Mouse (Mus musculus): ENCODE results near the gene Spg21. TPM values are rescaled to one million over a fixed set of nuclear protein-coding genes. Genes with fewer than 3 reads are reported as not detected.

Spg21 gene
- polyA plus RNA-seq, 1 experiment: 26.9 TPM

DNA sequence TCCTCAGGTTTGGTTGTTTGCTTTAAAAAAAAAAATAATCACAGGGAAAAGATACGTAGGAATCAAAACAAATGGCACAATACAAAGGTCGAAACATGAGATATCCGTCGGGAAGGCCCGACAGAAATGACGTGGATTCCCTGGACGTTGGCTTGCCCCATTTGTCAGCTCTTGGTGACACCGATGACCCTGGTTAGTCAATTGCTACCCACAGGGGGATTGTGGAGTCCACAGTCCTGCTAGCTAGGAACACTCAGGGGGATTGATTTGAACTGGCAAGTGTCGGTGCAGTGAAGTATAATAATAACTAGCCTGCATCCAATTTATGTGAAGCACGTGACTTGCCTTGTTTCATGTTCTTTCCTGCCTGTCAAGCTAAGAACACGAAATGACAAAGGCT, 6.9 kb downstream of the Spg21 start:
- DNase-seq (ENCODE audit: extremely low spot score in 1 of 2, low spot score in 1 of 2): no peak

DNA sequence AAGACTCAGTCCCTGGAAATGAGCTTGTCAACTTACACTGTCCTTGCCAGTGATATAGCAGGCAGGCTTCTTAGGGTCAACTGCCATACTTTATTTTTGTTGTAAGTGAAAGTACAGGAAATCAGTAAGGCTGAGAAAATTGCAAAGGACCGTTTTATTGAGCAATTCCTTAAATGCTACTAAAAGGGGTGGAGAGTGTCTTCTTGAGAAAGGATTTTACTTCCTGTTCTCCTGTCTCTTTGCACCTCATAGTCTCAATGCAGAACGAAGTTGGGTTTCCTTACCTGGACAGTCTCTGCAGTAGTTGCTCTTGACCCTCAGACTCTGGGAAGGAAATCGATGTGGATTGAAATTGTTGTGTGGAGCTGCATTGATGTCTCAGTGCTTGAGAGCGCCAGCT, 12.0 kb downstream of the Spg21 start:
- DNase-seq (ENCODE audit: extremely low spot score in 1 of 2, low spot score in 1 of 2): no peak

DNA sequence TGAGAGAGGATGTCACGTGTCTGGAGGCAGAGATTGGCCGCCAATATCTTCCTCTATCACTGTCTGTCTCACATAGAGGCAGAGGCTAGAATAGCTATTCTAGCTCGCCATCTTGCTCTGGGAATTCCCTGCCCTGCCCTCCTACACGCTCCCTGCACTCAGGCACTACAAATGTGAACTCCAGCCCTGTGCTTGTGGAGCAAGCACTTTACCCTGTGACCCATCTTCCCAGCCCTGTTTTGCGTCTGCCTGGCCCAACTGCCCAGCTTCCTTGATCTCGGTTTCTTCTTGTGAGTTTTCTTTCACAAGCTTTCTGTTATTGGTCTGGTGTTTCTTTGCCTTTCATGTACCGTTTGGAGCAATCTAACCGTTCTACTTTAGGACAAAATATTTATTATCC, 18.4 kb downstream of the Spg21 start:
- DNase-seq (ENCODE audit: extremely low spot score in 1 of 2, low spot score in 1 of 2): no peak

DNA sequence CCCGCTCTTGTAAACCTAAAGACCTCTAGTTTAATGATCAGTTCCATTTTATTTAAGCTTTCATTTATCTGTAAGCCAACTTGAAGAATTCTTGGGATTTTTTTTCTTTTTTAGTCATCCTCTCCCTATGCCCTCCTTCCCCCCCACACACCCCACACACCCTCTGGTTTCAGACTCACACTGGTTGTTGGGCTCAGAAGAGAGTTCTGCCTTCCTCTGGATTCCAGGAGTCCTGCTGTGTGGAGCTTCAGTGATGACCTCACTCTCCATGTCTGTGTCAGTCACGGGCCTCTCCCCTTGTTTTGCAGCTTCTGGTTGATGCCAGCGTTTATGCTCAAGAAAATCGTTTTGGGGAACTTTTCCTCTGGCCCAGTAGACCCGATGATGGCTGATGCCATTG, 19.3 kb downstream of the Spg21 start:
- DNase-seq (ENCODE audit: extremely low spot score in 1 of 2, low spot score in 1 of 2): no peak

DNA sequence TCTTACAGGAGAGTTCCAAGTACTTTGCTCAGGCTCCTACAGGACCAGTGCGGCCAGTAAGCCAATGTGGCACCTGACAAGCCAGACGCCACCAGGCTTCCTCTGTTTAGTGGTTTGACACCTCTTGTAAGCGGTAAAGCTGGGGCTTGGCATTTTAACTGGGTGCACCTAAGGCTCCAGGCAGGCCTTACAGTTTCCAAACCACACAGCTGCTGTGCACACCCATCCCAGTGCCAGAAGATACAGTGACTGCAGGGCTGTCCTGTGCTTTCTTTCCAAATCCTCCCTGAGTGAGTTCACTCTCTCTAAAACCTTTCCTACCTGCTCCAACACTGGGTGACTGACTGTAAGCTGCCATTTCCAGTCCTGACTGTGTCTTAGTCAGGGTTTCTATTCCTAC, 30.7 kb downstream of the Spg21 start:
- no peak for DNase-seq (ENCODE audit: extremely low spot score in 1 of 2, low spot score in 1 of 2)

DNA sequence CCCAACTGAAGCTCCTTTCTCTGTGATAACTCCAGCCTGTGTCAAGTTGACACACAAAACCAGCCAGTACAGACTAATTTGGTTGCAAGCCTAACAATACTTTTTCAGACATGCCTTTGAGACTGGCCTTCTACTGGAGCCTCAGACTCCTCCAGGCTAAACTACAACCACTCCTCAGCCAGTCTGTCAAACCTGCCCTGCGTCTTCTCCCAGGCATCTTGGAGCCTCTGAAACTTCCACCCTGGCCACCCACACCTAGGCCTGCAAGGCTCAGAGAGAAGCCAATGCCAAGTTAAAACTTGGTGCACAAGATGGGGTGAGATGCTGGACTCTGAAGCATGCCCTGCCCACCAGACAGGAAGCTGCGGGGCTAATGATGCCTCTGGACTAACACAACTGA, 31.6 kb downstream of the Spg21 start:
- no peak for DNase-seq (ENCODE audit: extremely low spot score in 1 of 2, low spot score in 1 of 2)

DNA sequence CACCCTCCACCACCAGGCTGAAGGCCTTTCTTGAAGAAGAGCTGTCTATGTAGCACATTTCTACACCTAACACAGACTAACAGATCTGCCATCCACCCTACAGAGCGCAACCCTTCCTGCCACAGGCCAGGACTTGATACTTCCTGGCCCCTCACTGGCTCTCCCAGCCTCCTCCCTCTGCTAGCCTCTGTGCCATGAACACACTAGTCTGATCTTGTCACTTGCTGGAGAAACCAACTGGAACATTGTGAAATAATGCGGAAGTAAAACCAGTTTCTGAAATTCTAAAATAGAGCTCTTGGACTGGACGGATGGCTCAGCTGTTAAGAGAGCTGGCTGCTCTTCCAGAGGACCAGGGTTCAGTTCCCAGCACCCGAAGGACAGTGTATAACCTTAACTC, 32.1 kb downstream of the Spg21 start:
- DNase-seq (ENCODE audit: extremely low spot score in 1 of 2, low spot score in 1 of 2): no peak

DNA sequence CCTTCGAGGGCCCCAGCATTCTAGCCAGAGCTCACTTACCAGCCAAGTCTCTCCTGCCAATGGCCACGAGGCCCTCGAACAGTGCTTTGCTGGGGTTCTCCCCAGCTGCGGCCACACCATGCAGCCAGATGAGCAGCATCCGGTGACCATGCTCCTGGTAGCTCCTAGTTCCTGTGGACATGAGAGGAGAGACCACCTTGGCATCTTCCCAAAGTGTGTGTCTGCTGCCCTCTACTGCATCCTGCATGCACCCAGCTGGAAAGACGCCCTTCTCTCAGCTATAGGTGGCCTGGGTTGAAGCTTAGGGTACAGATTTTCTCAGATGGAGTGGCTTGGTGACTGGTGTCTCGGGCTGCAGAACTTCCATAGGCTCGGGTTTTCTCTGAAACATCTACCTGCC, 41.4 kb downstream of the Spg21 start:
- DNase-seq (ENCODE audit: extremely low spot score in 1 of 2, low spot score in 1 of 2): no peak

DNA sequence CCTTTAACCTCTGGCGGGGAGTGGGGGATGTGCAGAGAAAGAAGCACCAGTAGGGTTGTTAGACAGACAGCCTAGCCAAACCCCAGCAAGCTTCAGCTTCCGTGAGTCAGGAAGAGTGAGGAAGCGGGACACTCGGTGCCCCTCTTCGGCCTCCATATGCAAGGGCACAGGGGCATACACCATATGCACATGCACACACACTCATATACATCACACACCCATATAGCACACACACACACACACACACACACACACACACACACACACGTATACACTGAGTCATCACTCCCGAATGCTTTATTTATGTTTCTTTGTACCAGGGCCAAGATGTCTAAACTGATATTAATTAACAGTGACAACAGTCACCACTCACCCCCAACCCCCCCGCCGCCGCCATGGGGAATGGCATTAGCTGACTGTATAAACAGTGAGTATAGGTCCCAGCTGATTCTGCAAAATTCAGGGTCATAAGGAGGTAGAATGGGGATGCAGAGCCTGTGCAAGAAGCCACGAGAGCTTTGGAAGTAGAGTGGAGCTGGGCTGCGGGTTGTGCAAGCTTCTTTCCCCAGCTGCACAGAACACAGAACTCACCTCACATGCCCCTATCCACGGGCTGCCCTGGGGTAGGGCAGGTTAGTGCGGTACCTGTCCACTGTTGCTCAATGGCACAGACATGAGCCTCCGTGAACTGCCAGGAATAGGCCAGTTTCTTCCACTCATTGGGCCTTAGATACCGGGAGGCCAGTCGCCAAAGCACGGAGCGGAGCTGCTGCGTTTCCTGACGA, 42.2 kb downstream of the Spg21 start:
- no peak for DNase-seq (ENCODE audit: extremely low spot score in 1 of 2, low spot score in 1 of 2)

DNA sequence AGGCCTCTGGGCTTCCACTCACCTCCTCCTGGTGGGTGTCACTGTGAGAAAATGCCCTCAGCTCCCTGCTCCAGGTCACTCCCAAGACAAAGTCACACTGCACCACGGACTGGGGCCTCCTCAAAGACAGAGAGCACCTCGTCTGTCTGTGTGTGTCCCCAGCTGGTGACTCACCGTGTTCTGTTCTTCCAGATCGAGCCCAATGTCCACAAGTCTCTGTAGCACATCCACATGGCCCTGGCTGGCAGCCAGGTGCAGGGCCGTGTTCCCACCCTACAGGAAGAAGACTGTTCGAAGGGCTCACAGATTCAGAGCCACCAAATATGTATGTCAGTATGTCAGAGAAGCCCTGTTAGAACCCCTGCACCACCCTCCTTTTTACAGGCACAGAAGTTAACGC, 47.7 kb downstream of the Spg21 start:
- no peak for DNase-seq (ENCODE audit: extremely low spot score in 1 of 2, low spot score in 1 of 2)

DNA sequence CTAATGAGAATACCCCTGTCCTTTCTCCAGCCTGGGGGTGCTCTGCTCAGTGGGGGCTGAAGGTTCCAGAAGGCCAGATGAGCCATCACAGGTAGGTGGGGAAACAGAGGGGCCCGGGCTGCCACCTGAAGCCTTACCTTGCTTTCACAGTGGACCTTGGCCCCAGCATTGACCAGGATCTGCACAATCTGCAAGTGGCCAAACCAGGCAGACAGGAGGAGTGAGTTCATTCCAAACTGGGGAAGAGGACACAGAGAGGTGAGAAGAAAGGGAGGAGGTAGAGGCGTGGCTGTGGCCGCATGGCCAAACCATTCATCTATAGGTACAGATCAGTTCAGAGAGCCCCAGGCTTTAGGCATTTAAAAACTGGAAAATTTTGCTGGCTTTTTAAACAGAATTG, 51.8 kb downstream of the Spg21 start:
- no peak for DNase-seq (ENCODE audit: extremely low spot score in 1 of 2, low spot score in 1 of 2)

DNA sequence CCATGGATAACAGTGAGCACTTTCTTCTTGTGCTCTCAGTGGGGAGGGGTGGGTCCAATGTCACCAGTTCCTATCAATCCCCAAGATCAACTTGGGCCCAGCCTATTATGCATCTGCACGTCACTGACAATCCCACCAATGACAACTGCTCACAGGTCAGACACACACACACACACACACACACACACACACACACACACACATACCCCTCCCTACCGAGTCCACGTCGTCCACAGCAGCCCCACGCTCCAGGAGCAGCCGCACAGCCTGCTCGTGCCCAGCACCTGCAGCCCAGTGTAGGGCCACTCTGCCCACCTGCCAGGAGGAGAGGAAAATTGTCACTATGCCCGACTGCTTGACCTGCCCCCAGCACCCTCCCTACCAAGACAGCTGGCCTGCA, 53.7 kb downstream of the Spg21 start:
- no peak for DNase-seq (ENCODE audit: extremely low spot score in 1 of 2, low spot score in 1 of 2)

DNA sequence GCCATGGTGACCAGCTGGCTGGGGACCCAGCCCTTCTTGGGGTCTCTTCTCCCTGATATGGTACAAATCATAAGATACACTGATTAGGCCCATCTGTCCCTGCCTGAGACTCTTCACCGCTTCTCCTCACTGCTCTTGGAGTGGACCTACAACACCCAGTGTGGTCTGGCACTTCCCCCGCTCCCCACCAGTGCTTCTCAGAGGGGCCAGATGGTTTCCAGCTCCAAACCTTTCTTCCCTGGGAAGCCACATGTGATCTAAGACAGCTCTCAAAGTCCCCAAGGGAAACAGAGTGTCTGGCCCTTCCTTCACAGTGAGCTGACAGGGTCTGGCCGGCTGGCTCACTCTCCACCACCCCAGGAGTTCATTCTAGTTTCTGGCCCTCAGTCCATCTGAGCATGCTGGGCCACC, 54.1 kb downstream of the Spg21 start:
- peak in 1 of 2 experiments; percentile 24 for DNase-seq (ENCODE audit: extremely low spot score in 1 of 2, low spot score in 1 of 2)

DNA sequence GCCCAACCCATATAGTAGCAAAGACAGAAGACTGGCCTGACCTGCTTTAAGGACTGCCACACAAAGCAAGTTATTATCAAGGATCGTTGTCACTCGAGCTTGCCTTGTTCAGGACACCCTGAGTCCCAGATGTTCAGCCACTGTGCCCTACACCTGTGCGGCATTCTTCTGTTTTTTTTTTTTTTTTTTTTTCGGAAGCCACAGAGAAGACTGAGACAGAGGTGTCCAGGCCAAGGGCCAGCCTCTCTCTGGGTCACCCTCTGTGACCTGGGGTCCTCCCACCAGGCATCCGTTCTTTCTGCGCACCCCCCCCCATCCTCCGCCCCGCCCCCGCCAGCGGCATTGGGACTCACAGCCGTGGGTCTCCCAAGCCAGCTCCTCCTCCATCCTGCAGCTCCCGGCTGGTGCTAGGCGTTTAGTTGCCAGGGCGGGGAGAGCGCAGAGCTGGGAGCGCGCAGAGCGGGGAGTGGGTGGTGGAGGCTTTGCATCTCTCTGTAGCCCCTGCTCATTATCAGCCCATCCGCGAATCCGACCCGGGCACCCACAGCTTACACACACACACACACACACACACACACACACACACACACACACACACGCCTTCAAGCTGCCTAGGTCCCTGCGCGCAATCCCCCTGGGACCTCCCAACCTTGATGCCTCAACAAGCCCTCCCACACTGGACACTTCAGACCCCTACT, 59.2 kb downstream of the Spg21 start, which contains the start of gene Ankdd1a:
Gene Ankdd1a (minus strand): TSS at position 387 of the 698 bp plus-strand sequence.
- peak; percentile 22 to 62 for DNase-seq (ENCODE audit: extremely low spot score in 1 of 2, low spot score in 1 of 2)

DNA sequence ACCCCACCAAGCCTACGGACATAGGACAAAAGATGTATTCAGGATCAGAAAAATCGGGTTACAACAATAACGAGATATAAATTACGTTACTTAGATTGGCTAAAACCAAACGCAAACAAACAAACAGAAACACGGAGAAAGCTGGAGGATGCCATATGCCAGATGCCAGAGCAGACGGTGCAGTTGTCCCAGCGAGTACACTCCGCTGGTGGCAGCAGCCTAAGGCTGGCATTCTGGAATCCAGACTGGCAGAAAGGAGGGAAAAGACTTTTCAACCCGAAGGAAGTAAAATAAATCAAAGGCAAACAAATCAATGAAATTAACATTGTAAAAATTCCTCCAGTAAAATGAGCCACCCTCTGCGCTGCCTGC, 59.7 kb downstream of the Spg21 start:
- peak in 1 of 2 experiments; percentile 43 for DNase-seq (ENCODE audit: extremely low spot score in 1 of 2, low spot score in 1 of 2)

DNA sequence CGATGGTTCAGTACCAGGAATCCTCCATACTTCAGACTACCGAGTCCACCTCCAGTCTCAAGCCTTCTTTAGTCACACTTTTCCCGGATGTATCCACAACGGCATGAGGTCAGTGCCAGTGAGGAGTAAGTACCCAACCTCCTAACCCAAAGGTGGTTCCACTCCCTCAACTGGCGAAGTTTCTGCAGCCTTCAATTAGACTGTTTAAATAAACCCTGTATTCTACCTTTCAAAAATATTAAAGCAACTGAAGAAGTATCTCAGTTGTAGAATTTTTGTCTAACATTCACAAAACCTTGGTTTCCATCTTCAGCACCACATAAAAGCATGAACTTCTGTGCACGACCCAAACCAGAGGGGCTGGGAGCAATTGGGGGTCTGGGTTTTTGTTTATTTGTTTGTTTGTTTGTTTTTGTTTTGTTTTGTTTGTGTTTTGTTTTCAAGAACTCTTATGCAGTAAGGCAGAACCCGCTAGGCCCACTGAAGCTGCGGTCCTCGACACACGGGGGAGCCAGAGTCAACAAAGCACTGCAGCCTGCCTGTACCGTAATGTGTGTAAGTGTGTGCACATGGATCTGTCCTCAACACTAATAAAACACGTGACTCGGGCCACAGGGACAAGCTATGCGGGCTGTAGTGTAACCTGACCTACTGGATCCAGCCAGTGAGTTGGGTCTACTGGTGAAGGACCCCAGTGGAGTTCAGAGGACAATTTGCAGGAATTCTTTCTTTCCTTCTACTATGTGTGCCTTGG, 63.0 kb downstream of the Spg21 start:
- DNase-seq (ENCODE audit: extremely low spot score in 1 of 2, low spot score in 1 of 2): peak; percentile 64 to 86

DNA sequence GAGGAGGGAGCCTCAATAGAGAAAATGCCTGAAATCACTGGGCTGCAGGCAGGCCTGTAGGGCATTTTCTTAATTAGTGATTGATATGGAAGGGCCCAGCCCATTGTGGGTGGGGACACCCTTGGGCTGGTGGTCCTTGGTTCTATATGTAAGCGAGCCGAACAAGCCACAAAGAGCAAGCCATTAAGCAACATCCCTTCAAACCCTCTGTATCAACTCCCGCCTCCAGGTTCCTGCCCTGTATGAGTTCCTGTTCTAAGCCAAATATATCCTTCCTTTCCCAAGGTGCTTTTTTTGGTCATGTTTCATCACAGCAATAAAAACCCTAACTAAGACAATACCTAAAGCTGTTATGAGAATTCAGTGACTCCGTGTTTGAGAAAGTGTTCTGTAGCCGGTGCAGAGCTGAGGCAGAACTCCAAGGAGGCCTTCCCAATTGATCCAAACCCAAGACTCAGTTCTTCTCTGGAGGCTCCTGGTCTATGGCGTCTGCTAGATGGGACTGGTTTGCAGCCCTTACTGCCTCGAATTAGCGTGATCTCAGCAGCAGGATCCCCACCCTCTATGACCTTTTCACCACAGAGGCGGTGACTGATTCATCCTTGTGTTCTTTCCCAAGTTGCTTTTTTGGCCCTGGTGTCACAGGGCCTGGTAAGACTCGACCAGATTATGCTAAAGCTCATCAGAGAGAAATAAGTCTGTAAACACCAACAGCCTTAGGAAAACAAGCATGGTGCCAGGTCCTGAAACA, 64.9 kb downstream of the Spg21 start:
- DNase-seq (ENCODE audit: extremely low spot score in 1 of 2, low spot score in 1 of 2): no peak

DNA sequence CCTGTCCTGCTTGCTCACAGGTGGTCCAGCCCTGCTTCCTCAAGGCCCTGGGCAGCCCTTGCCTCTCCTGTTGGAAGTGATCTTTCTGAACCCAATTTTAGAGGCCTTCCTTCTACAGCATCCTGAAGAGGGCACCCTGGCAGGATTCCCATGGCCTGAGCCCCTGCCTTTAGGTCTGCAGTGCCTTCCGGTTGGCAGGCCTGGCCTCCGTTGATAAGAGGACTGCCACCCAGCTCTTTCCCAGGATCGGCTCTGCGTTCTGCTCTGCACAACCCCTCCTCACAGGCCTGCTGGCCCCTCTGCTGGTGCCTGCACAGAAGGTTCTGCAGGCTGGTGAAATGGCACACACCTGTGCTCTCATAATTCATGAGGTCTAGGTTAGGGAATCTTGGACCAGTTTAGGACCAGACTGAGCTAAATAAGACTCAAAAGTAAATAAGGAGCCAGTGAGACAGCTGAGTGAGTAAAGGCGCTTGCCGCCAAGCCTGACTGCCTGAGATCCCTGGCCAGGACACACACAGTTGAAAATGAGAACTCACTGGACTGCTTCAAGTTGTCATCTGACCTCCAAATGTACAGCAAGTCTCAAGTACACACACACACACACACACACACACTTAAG, 67.8 kb downstream of the Spg21 start:
- no peak for DNase-seq (ENCODE audit: extremely low spot score in 1 of 2, low spot score in 1 of 2)

DNA sequence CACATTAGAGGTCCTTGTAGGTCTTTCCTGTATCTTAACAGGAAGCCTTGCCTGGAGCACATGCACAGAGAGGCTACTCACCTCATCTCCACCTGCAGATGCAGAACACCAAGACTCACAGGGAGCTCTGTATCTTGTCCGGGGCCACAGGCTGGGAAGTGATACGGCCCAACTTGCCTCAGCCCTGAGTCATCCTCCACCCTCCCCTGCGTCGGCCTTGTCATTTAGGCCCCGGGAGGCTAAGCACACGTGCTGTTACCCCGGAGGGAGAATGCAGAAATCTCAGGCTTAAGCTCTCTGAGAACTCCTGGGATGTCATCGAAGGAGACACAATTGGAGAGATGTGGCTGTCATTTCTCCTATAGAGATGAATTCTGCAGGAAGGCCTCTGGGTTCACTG, 68.9 kb downstream of the Spg21 start:
- DNase-seq (ENCODE audit: extremely low spot score in 1 of 2, low spot score in 1 of 2): no peak

DNA sequence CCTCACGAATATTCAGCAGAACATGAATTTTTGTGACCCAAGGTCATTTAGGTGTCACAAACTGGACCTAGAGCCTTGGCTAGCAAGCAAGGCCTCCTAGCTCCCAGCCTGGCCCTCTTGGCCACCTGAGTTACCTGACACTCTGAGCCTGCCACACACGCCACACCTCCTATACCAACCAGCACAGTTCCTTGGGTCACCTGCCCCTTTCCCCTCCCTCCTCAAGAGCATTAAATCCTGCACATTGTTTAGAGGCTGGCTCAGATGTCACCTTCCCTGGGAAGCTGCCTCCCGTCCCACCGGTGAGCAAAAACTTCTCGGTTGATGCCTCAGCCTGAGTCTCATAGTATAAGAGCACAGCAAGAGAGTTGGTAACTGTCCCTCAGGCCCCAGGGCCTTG, 70.5 kb downstream of the Spg21 start:
- no peak for DNase-seq (ENCODE audit: extremely low spot score in 1 of 2, low spot score in 1 of 2)
